Mouse (Mus musculus) frontal cortex, adult 2 months (tissue): ENCODE measurements at regions not wholly inside any gene's neighbourhood (a gene's known extent, or its start where the extent isn't known, plus 50 kb on each side); places are given as distances from the start of the nearest gene placed in this dataset.

ENCODE experiments used
- DNase-seq, 2 experiments: peaks; one replicate each; pipeline ENCODE4 v3.0.0; 2022; ENCODE audit warnings: low spot score in 1 of 2; ENCODE audit errors: extremely low spot score in 1 of 2

GRCm38 (mm10) chr10:96305701-96306100, 169.3 kb downstream of the Gm5426 start:
- no peak for DNase-seq

GRCm38 (mm10) chr10:96308713-96309445, 172.5 kb downstream of the Gm5426 start:
- peak in 1 of 2 experiments; percentile 12 for DNase-seq

- no peak for DNase-seq
These were observed 173.4 kb downstream of the Gm5426 start for GRCm38 (mm10) chr10:96309766-96310165.

GRCm38 (mm10) chr10:96325297-96325696, 188.9 kb downstream of the Gm5426 start:
- no peak for DNase-seq

- no peak for DNase-seq
These were observed 194.5 kb downstream of the Gm5426 start for GRCm38 (mm10) chr10:96330639-96331487.

GRCm38 (mm10) chr10:96332731-96333201, 196.4 kb downstream of the Gm5426 start:
- peak in 1 of 2 experiments; percentile 14 for DNase-seq

- DNase-seq = peak in 1 of 2 experiments; percentile 12
These were observed 196.8 kb downstream of the Gm5426 start for GRCm38 (mm10) chr10:96333224-96333623.

GRCm38 (mm10) chr10:96336271-96336670, 199.9 kb downstream of the Gm5426 start:
- no peak for DNase-seq

GRCm38 (mm10) chr10:96337088-96337666, 200.8 kb downstream of the Gm5426 start:
- peak in 1 of 2 experiments; percentile 18 for DNase-seq

GRCm38 (mm10) chr10:96337797-96338608, 201.6 kb downstream of the Gm5426 start:
- DNase-seq = no peak

GRCm38 (mm10) chr10:96338609-96338978, 202.2 kb downstream of the Gm5426 start:
- no peak for DNase-seq

GRCm38 (mm10) chr10:96342476-96342875, 206.1 kb downstream of the Gm5426 start:
- DNase-seq = no peak

- no peak for DNase-seq
These were observed 207.3 kb downstream of the Gm5426 start for GRCm38 (mm10) chr10:96343666-96344065.

GRCm38 (mm10) chr10:96350692-96351091, 214.3 kb downstream of the Gm5426 start:
- no peak for DNase-seq

GRCm38 (mm10) chr10:96351320-96351719, 214.9 kb downstream of the Gm5426 start:
- DNase-seq = no peak

- DNase-seq = no peak
These were observed 220.7 kb downstream of the Gm5426 start for GRCm38 (mm10) chr10:96356980-96357624.

GRCm38 (mm10) chr10:96357632-96358031, 221.2 kb downstream of the Gm5426 start:
- no peak for DNase-seq

GRCm38 (mm10) chr10:96358984-96359383, 222.6 kb downstream of the Gm5426 start:
- no peak for DNase-seq

- DNase-seq = no peak
These were observed 225.8 kb downstream of the Gm5426 start for GRCm38 (mm10) chr10:96362211-96362610.

- DNase-seq = no peak
These were observed 227.5 kb downstream of the Gm5426 start for GRCm38 (mm10) chr10:96363867-96364266.
